Mouse (Mus musculus) liver, postnatal 0 days (tissue): ENCODE measurements at regions not wholly inside any gene's neighbourhood (a gene's known extent, or its start where the extent isn't known, plus 50 kb on each side); places are given as distances from the start of the nearest gene placed in this dataset.

Experiments used
- ATAC-seq: fragments of 200-750 bp; cut with Nextera tagmentation; 2 replicates; pipeline ENCODE4 v1.8.0; 2017; ENCODE audit warnings: mild to moderate bottlenecking, moderate library complexity
- DNase-seq: peaks from one replicate; pipeline ENCODE4 v3.0.0-alpha.2; 2016
- H3K27ac ChIP-seq: fragments of 300-500 bp; sonication (generic); 2 replicates; pipeline ENCODE4 v1.5.1; 2014; ENCODE audit warnings: antibody characterized with exemption, moderate library complexity, mild to moderate bottlenecking, low read depth
- H3K27me3 ChIP-seq: fragments of 300-500 bp; sonication (generic); 2 replicates; pipeline ENCODE4 v1.6.1; 2014; ENCODE audit warnings: low read length, control low read depth, mixed read lengths; ENCODE audit not compliant: insufficient read depth
- H3K36me3 ChIP-seq: fragments of 300-500 bp; sonication (generic); replicated peaks from 2 replicates; pipeline ENCODE4 v1.6.1; 2014; ENCODE audit warnings: mild to moderate bottlenecking, control low read depth, low read length, moderate library complexity, mixed read lengths; ENCODE audit not compliant: insufficient read depth
- H3K4me1 ChIP-seq: fragments of 300-500 bp; sonication (generic); 2 replicates; pipeline ENCODE4 v1.6.1; 2014; ENCODE audit warnings: antibody characterized with exemption, mild to moderate bottlenecking, control low read depth; ENCODE audit not compliant: insufficient read depth
- H3K4me2 ChIP-seq: fragments of 300-500 bp; sonication (generic); 2 replicates; pipeline ENCODE4 v1.6.1; 2014; ENCODE audit warnings: low read depth, mild to moderate bottlenecking, low read length, moderate library complexity, mixed read lengths
- H3K4me3 ChIP-seq: fragments of 300-500 bp; sonication (generic); 2 replicates; pipeline ENCODE4 v1.5.1; 2014; ENCODE audit warnings: low read depth, low read length
- H3K9ac ChIP-seq: fragments of 300-500 bp; sonication (generic); replicated peaks from 2 replicates; pipeline ENCODE4 v1.6.1; 2014; ENCODE audit warnings: mild to moderate bottlenecking, moderate library complexity
- H3K9me3 ChIP-seq: fragments of 300-500 bp; sonication (generic); 2 replicates; pipeline ENCODE4 v1.6.1; 2016; ENCODE audit warnings: mild to moderate bottlenecking, control low read depth, low read length, mixed read lengths
- CTCF ChIP-seq: sonication (generic); IDR thresholded peaks from 2 replicates; pipeline ENCODE4 v1.5.1; 2016; ENCODE audit warnings: antibody characterized with exemption, low read depth
- EP300 ChIP-seq: IDR thresholded peaks from 2 replicates; pipeline ENCODE4 v1.6.1; 2016; ENCODE audit warnings: antibody characterized with exemption, low read depth, mild to moderate bottlenecking
- WGBS: fragments of 180-500 bp; shearing (Covaris S2); extraction: QIAGEN DNeasy Blood & Tissue Kit; methylation state at CpG from one replicate; pipeline ENCODE4 v1.1.7; 2014; ENCODE audit not compliant: insufficient replicate concordance; 5-methylcytosine and 5-hydroxymethylcytosine counted together

DNA sequence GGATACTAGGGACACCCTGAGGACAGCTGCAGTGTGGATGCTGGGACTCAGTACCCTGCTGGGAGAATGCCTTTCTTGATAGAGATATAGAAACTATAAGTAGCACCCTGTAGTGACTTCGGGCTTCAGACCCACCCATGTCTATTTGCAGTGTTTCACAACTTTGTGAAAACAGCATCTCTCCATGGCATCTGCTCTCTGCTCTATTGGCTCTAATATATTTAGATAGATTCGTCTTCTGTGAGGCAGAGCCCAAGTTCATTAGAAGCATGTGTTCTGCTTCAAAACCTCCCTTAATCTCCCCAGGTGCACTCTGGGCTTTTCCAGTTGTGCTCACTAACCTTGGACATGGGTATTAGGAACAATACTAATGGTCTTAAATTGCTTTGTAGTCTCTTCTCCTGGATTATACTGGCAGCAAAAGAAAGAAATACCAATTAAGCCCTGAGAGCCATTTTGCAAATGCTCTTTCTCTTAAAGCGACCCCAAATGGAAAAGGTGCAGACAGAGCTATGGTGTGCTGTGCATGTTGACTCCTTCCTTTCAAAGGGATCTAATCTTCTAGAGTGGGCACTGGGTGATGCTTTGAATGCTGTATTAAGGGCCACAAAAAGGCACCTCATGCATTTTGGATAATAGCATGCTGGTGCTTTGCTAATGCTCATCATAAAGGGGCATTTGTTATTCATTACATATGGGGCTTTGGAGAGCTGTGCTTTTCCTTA lies 292.2 kb upstream of the Camk1g start:
- TF ChIP-seq EP300 (no peak), CTCF (no peak)

DNA sequence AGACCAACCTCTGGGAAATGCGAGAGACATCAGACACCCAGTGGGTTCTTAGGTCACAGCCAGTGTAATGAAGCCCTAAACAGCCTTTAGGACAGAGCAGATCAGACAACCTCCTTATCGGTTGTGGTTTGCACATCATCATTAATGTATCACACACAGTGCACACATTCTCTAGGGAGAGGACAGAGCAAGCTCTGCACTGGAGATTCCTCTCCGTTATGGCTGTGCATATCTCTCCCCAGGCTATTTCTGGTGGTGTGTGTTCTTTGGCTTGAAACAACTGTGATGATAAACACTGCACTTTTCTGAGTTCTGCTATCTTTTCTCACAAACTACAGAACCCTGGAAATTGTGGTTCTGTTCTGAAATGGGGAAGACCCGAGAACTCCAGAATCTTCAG lies 291.3 kb upstream of the Camk1g start:
- TF ChIP-seq EP300 (peak; percentile 71), CTCF (no peak)
- Histone ChIP-seq H3K4me3 (no peak overlapping the region), H3K9ac (no peak overlapping the region), H3K27ac (0 out of 2 replicates have a peak overlapping the region, but pooled peaks have one; percentile 16), H3K4me1 (peaks cover 10% of the 10 kb centered on the region; the same call in 1 of the 2 replicates), H3K27me3 (no peaks in the 10 kb centered on the region), H3K4me2 (no peak overlapping the region), H3K36me3 (no peaks in the 10 kb centered on the region), H3K9me3 (no peaks in the 10 kb centered on the region)
- ATAC-seq (peak; percentile 33), DNase-seq (no peak)
- 47% methylated on average over 4 of the region's 4 CpGs for WGBS

More for the DNA sequence above, 292.2 kb upstream of the Camk1g start:
- H3K4me1 ChIP-seq: peaks cover 12% of the 10 kb centered on the region; the same call in 1 of the 2 replicates
- no peak overlapping the region for H3K4me2 ChIP-seq
- WGBS: 64% methylated on average over 3 of the region's 3 CpGs
- H3K27me3 ChIP-seq: no peaks in the 10 kb centered on the region
- no peak overlapping the region for H3K9ac ChIP-seq
- H3K27ac ChIP-seq: no peak overlapping the region
- DNase-seq (no peak), ATAC-seq (no peak)
- no peaks in the 10 kb centered on the region for H3K9me3 ChIP-seq
- no peak overlapping the region for H3K4me3 ChIP-seq
- H3K36me3 ChIP-seq: no peaks in the 10 kb centered on the region

DNA sequence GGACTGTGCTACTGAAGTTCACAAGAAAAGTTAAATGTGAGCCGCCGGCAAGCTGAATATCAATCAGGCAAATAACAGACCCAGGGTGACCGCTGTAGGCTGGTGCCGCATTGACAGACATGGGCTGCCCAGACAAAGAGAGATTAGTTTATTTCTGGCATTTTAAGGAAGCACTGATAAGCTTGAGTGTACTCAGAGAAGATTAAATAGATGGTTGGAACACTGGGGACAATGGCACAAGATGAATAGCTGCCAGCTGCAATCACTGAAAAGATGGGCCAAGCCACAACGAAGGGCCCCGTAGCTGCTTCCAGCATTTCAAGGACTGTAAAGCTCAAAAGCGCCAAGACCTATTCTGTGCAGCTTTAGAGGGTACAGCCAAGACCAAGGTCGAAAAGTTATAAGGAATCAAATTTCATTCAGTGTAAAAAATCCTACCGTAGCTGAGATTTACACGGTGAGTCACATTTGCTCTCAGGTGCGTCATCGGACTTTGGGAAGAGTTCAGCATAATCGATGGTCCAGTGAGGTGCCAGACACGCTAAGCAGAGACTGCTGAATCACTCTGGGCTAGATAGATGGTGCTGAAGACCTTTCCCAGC lies 285.1 kb upstream of the Camk1g start:
- ATAC-seq (no peak), DNase-seq (no peak)
- H3K36me3 ChIP-seq: no peaks in the 10 kb centered on the region
- H3K27me3 ChIP-seq: no peaks in the 10 kb centered on the region
- no peak overlapping the region for H3K4me2 ChIP-seq
- TF ChIP-seq CTCF (no peak), EP300 (no peak)
- no peak overlapping the region for H3K27ac ChIP-seq
- H3K4me1 ChIP-seq: no peaks in the 10 kb centered on the region
- 69% methylated on average over 14 of the region's 14 CpGs for WGBS
- no peak overlapping the region for H3K4me3 ChIP-seq
- H3K9me3 ChIP-seq: no peaks in the 10 kb centered on the region
- no peak overlapping the region for H3K9ac ChIP-seq

DNA sequence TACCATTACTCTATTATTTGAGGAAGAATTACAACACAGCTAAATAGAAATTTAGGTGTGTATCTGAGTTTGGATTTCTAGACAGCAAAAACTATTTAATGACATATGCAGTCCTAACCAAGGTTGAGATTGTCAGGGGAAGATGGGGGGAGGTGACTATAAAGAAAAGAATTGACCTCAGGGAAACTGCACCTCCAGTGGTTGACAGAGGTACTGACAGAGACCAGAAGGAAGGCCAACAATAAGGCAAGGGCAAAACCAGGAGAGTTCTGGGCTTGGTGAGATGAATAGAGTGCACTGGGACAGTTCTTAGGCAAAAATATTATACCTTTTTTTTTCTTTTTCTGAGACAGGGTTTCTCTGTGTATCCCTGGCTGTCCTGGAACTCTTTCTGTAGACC lies 280.2 kb upstream of the Camk1g start:
- ATAC-seq: no peak
- no peak for DNase-seq
- no peaks in the 10 kb centered on the region for H3K36me3 ChIP-seq

DNA sequence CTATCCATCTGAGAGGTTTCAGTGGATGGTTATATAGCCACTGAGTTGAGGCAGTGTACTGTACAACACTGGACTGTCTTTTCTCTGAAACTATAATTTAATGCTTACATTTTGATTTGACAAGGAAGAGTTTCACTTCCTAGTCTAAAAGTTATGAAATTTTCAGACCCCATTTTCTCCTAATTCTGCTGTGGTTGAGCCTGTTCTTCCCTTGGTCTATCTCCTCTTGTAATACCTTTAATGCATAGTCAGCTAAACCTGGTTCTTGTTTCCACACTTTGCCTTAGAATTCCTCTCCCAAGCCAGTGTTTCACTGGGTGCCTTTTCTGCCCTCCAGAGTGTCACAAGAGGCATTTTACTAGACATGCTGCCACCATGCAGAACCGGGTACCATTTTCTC lies 279.3 kb upstream of the Camk1g start:
- H3K4me1 ChIP-seq: no peaks in the 10 kb centered on the region
- no peak overlapping the region for H3K4me2 ChIP-seq
- H3K36me3 ChIP-seq: no peaks in the 10 kb centered on the region
- TF ChIP-seq CTCF: no peak
- no peak for TF ChIP-seq EP300
- no peak overlapping the region for H3K27ac ChIP-seq
- no peak overlapping the region for H3K9ac ChIP-seq
- no peaks in the 10 kb centered on the region for H3K27me3 ChIP-seq
- DNase-seq (no peak), ATAC-seq (no peak)
- no peak overlapping the region for H3K4me3 ChIP-seq
- WGBS: 88% methylated on average over 1 of the region's 1 CpGs
- H3K9me3 ChIP-seq: no peaks in the 10 kb centered on the region

More for the DNA sequence above, 280.2 kb upstream of the Camk1g start:
- H3K4me2 ChIP-seq: no peak overlapping the region
- no peak overlapping the region for H3K9ac ChIP-seq
- H3K4me1 ChIP-seq: no peaks in the 10 kb centered on the region
- no peaks in the 10 kb centered on the region for H3K27me3 ChIP-seq
- H3K4me3 ChIP-seq: no peak overlapping the region
- no peak overlapping the region for H3K27ac ChIP-seq
- no peak for TF ChIP-seq EP300
- TF ChIP-seq CTCF: peak; percentile 36
- H3K9me3 ChIP-seq: no peaks in the 10 kb centered on the region

DNA sequence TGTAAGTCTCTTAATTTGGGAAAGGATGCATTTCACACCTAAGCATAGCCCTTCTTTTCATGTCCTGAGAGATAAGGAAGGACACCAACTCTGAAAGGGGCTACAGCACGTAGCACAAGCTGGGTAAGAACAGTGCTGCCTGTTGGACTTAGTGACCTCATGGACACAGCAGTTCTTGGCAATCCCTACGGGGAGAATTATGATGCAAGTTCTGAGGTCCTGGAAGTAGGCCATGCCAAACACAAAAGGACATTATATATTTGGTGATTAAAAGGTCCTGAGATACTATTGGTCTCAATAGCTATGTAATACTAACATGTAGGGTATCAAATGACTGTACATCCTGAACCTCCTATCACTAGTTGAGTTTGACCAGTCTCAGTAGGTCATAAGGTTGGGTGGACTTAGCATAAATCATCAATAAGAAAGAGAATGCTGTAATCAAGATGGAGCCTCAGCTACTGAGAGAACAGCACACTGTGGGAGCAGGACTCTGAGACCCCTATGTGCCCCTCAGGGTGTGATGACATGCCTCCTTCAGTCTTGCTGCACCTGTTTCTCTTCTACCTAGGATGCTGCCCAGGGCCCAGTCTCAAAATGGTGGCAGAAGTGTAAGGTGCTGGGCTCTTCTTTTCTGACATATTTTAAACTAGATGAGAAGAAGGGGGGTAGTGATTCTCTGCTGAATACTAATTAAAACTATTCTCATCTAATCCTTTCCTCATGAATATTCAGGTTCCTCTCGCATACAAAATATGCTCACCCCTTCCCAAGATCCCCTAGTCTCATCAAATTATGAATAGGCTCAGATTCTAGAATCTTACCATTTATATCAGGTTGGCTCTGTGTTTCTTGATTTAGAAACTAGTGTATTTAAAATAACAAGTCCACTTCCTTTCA lies 277.5 kb upstream of the Camk1g start:
- Histone ChIP-seq H3K27me3 (no peaks in the 10 kb centered on the region), H3K9ac (no peak overlapping the region), H3K9me3 (peaks cover 3% of the 10 kb centered on the region; the same call in 1 of the 2 replicates), H3K4me1 (no peaks in the 10 kb centered on the region), H3K4me2 (no peak overlapping the region), H3K36me3 (no peaks in the 10 kb centered on the region), H3K4me3 (no peak overlapping the region), H3K27ac (no peak overlapping the region)
- WGBS: 67% methylated on average over 3 of the region's 3 CpGs
- no peak for ATAC-seq
- no peak for DNase-seq
- TF ChIP-seq CTCF: no peak
- no peak for TF ChIP-seq EP300
